Mouse (Mus musculus) spleen, adult 2 months (tissue): ENCODE data around the gene Glis3.

Source experiments
- CTCF ChIP-seq: fragments of 200-500 bp; IDR thresholded peaks from 2 replicates; pipeline ENCODE4 v1.5.1; 2011; ENCODE audit warnings: mild to moderate bottlenecking, inconsistent platforms; ENCODE audit not compliant: insufficient read depth, insufficient read length, insufficient replicate concordance; ENCODE audit errors: extremely low read depth
- POLR2A ChIP-seq: fragments of 200-500 bp; IDR thresholded peaks from 2 replicates; pipeline ENCODE4 v1.6.1; 2011; ENCODE audit warnings: low read depth, low read length, inconsistent platforms

DNA sequence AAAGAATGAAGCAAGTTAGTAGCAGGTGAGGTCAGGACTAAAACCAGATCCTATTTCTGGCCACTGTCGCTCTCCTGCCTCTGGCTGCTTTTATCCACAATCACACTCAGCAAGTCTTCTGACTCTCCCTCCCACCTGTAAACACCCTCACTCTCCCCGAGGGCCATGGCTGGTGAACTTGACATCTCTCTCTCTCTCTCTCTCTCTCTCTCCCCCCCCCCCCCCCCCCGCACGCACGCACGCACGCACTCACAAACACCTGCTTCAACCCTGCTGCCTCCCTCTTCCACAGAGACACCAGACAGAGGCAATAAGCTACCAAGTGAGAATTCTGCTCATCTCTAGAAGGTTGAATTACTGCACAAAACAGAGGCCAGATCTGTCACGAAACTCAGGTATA is 208.7 kb downstream of the Glis3 start:
- no peak for TF ChIP-seq CTCF
- TF ChIP-seq POLR2A, result no peak
